Mouse (Mus musculus) hindbrain, embryonic 16.5 days (tissue): ENCODE measurements around the gene Trim8. TPM values are rescaled to one million over a fixed set of nuclear protein-coding genes. Genes with fewer than 3 reads are reported as not detected.

ENCODE experiments used
- ATAC-seq: fragments of 200-750 bp; cut with Nextera tagmentation; 2 replicates; pipeline ENCODE4 v1.8.0; 2017; ENCODE audit warnings: moderate TSS enrichment, moderate library complexity
- H3K27ac ChIP-seq: fragments of 300-500 bp; sonication (generic); 2 replicates; pipeline ENCODE4 v1.5.1; 2014; ENCODE audit warnings: low read depth, mild to moderate bottlenecking, control low read depth, low read length, moderate library complexity
- H3K27me3 ChIP-seq: fragments of 300-500 bp; sonication (generic); replicated peaks from 2 replicates; pipeline ENCODE4 v1.6.1; 2014; ENCODE audit warnings: low read length; ENCODE audit not compliant: control insufficient read depth, insufficient read depth
- H3K36me3 ChIP-seq: fragments of 300-500 bp; sonication (generic); 2 replicates; pipeline ENCODE4 v1.6.1; 2014; ENCODE audit warnings: mild to moderate bottlenecking, low read length, moderate library complexity, mixed read lengths; ENCODE audit not compliant: control insufficient read depth, insufficient read depth
- H3K4me1 ChIP-seq: fragments of 300-500 bp; sonication (generic); 2 replicates; pipeline ENCODE4 v1.6.1; 2014; ENCODE audit warnings: low read depth, low read length; ENCODE audit not compliant: control insufficient read depth, insufficient read depth
- H3K4me2 ChIP-seq: fragments of 300-500 bp; sonication (generic); 2 replicates; pipeline ENCODE4 v1.6.1; 2014; ENCODE audit warnings: mild to moderate bottlenecking, low read length, control low read depth, moderate library complexity
- H3K4me3 ChIP-seq: fragments of 300-500 bp; sonication (generic); 2 replicates; pipeline ENCODE4 v1.5.1; 2014; ENCODE audit warnings: mild to moderate bottlenecking, low read length, control low read depth, moderate library complexity
- H3K9ac ChIP-seq: fragments of 300-500 bp; sonication (generic); 2 replicates; pipeline ENCODE4 v1.6.1; 2014; ENCODE audit warnings: low read depth, mild to moderate bottlenecking, control low read depth, low read length, moderate library complexity
- H3K9me3 ChIP-seq: fragments of 300-500 bp; sonication (generic); 2 replicates; pipeline ENCODE4 v1.6.1; 2014; ENCODE audit warnings: mild to moderate bottlenecking, low read length, moderate library complexity; ENCODE audit not compliant: control insufficient read depth
- WGBS: fragments of 180-500 bp; shearing (Covaris S2); extraction: QIAGEN DNeasy Blood & Tissue Kit; methylation state at CpG from one replicate; pipeline ENCODE4 v1.1.7; 2014; 5-methylcytosine and 5-hydroxymethylcytosine counted together
- polyA plus RNA-seq: library from polyadenylated mRNA; unstranded; fragments of >200 nt; fragmentation: Nextera tagmentation; extraction: Ambion mirVana; gene quantifications from 2 replicates; pipeline ENCODE4 v1.2.1, GENCODE M21; 2015

Gene Trim8
- polyA plus RNA-seq, 1 experiment from 2014 or later = 23.4 TPM

DNA sequence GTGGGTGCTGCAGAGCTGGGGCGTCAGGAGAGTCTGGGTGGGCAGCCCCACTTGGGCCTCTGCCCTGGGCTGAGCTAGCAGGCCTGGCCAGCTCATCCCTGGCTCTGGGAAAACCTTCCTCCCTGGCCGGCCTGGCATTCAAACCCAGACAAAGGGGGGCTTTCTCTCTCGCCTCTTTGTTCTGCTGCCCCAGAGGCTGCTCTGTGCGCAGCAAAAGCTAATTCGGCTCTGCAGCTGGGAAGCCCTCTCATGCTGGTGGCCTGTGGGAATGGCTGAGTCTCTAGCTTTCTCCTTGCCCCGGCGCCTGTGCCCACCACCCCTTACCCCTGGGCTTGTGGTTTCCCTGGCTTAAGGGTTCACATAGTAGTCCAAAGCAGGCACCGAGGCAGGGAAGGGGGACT, 5.7 kb downstream of the Trim8 start:
- peaks cover 11% of the 10 kb centered on the region for H3K36me3 ChIP-seq
- no peaks in the 10 kb centered on the region for H3K9me3 ChIP-seq
- peak overlapping the region; percentile 98 for H3K4me2 ChIP-seq
- WGBS = 18% methylated on average over 7 of the region's 8 CpGs
- H3K27ac ChIP-seq = peak overlapping the region; percentile 81
- H3K9ac ChIP-seq = peak overlapping the region; percentile 37
- no peaks in the 10 kb centered on the region for H3K27me3 ChIP-seq
- peak overlapping the region; percentile 7; the same call in 1 of the 2 replicates for H3K4me3 ChIP-seq
- H3K4me1 ChIP-seq = peaks cover 65% of the 10 kb centered on the region
- ATAC-seq = peak; percentile 32

DNA sequence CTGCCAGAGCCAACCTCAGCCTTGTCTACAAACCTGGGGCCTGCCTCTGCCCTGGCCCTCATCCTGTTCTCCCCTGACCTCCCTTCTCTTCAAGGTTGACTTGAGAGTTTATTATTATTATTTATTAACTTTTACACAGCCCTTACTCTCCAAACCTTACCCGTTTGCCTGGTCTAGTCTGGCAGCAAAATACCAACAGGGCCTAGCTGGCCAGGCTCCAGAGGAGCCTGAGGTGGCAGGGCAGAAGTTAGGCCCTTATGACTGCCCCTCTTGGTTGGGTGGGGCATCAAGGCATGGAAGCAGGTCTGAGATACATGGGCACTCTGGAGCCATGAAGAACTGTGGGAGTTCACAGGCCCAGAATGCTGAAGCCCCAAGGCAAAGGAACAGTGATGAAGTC, 6.3 kb downstream of the Trim8 start:
- Histone ChIP-seq H3K27ac (peak overlapping the region; percentile 81), H3K4me3 (no peak overlapping the region), H3K4me2 (peak overlapping the region; percentile 98), H3K9me3 (no peaks in the 10 kb centered on the region), H3K36me3 (peaks cover 16% of the 10 kb centered on the region), H3K27me3 (no peaks in the 10 kb centered on the region), H3K4me1 (peaks cover 65% of the 10 kb centered on the region), H3K9ac (no peak overlapping the region; the same call in 1 of the 2 replicates)
- ATAC-seq = no peak
- WGBS = 47% methylated on average over 1 of the region's 1 CpGs

DNA sequence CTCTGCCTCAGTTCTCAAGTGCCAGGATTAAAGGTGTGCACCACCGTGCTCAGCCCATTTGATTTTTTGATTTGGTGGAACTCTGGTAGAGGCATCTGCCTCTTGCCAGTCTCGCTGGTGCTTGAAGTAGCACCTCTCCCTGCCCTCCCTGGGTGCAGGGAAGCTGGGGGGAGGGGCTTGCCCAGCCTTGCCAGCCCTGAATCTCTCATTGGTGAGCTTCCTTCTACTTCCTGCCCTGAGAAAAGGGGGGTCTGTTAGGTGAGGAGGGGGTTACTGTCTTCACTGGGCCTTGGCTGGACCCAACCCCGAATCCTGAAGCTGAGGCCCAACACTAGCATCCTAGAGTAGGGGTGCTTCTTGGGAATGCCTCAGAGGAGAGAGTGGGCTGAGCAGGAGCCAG, 7.2 kb downstream of the Trim8 start:
- H3K27me3 ChIP-seq = no peaks in the 10 kb centered on the region
- H3K9me3 ChIP-seq = no peaks in the 10 kb centered on the region
- no peak overlapping the region for H3K4me3 ChIP-seq
- 56% methylated on average over 3 of the region's 3 CpGs for WGBS
- H3K4me2 ChIP-seq = peak overlapping the region; percentile 20; the same call in 1 of the 2 replicates
- H3K4me1 ChIP-seq = peaks cover 65% of the 10 kb centered on the region
- H3K9ac ChIP-seq = 0 out of 2 replicates have a peak overlapping the region, but pooled peaks have one; percentile 8
- no peak overlapping the region for H3K27ac ChIP-seq
- no peak for ATAC-seq
- H3K36me3 ChIP-seq = peaks cover 20% of the 10 kb centered on the region

DNA sequence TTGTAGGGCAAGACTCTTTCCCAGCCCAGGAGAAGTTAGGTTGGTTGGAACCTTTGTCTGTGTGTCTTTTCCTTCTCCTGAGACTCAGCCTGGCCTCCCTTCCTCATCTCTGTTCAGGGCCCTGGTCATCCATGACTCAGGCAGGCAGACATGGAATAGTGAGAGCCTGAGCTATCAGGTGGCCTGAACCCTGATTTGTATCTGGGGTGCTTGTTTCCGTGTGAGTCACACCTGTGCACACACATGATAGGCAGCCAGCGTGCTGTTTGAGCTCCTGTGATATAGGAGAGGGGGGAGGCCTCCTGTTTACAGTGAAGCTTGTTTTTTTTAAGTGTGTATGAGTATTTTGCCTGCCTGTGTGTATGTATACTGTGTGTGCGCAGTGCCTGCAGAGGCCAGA, 7.7 kb downstream of the Trim8 start:
- 79% methylated on average over 3 of the region's 3 CpGs for WGBS
- no peak overlapping the region; the same call in 1 of the 2 replicates for H3K4me2 ChIP-seq
- peaks cover 25% of the 10 kb centered on the region for H3K36me3 ChIP-seq
- no peaks in the 10 kb centered on the region for H3K9me3 ChIP-seq
- H3K9ac ChIP-seq = 0 out of 2 replicates have a peak overlapping the region, but pooled peaks have one; percentile 8
- no peak for ATAC-seq
- H3K4me3 ChIP-seq = no peak overlapping the region
- no peak overlapping the region; the same call in 1 of the 2 replicates for H3K27ac ChIP-seq
- no peaks in the 10 kb centered on the region for H3K27me3 ChIP-seq
- peaks cover 65% of the 10 kb centered on the region for H3K4me1 ChIP-seq

DNA sequence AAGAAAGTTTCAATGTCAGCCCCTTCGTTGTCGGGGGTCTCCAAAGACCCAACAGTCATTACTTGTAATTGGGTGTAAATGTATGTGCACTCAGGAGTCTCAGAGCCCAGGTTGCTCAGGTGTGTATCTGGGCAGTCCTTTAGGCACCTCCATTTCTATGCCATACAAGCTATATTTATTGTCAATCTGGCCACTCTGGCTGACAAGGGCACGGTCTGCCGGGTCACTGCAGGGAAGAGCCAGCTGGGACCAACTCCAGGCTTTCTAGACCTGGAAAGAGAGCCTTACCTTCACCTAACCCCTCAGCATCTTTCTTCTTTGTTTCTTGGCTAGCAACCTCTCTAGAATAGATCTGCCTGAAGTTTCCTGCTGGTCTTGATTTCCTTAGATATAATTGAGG, 8.2 kb downstream of the Trim8 start:
- no peak for ATAC-seq
- Histone ChIP-seq H3K27ac (peak overlapping the region; percentile 55; the same call in 1 of the 2 replicates), H3K36me3 (peaks cover 29% of the 10 kb centered on the region), H3K4me3 (no peak overlapping the region), H3K4me2 (no peak overlapping the region), H3K9me3 (no peaks in the 10 kb centered on the region), H3K4me1 (peaks cover 59% of the 10 kb centered on the region), H3K9ac (no peak overlapping the region), H3K27me3 (no peaks in the 10 kb centered on the region)
- WGBS = 81% methylated on average over 4 of the region's 4 CpGs

DNA sequence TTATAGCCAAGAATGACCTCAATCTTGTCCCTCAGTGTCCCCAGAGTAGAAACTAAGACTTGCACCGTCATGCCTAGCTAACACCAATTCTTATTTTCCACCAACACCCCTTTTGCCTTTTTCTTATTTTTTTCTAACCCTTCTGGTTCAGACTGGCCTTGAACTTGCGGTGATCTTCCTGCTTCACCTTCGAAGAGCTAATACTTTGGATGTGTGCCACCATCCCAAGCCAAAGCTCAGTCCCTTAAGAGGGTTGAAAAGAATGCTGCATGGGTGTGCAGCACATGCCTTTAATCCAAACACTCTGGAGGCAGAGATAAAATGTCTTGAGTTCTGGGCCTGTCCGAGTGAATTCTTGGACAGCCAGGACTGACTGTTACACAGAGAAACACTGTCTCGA, 8.9 kb downstream of the Trim8 start:
- no peak overlapping the region for H3K4me2 ChIP-seq
- H3K9me3 ChIP-seq = no peaks in the 10 kb centered on the region
- H3K4me1 ChIP-seq = peaks cover 53% of the 10 kb centered on the region
- WGBS = 75% methylated on average over 5 of the region's 5 CpGs
- ATAC-seq = no peak
- H3K9ac ChIP-seq = no peak overlapping the region
- no peaks in the 10 kb centered on the region for H3K27me3 ChIP-seq
- H3K36me3 ChIP-seq = peaks cover 35% of the 10 kb centered on the region
- peak overlapping the region; percentile 55; the same call in 1 of the 2 replicates for H3K27ac ChIP-seq
- no peak overlapping the region for H3K4me3 ChIP-seq

DNA sequence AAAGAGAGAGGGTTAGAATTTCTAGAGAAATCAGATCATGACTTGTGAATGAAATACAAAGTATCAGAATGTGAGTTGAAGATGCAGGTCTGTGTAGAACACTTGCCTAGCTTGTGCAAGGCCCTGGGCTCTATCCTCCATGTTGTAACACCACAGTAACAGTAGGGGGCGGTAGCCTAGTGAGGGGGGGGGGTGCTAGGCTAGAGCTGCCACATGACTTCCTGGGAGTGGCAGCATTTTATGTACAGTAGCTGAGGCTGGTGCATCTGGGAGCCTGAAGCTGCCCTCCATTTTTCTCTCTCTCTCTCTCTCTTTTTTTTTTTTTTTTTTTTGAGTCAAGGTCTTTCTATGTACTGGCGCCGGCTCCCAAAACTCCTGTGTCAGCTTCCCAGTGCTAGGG, 9.3 kb downstream of the Trim8 start:
- H3K4me1 ChIP-seq = peaks cover 49% of the 10 kb centered on the region
- H3K27me3 ChIP-seq = no peaks in the 10 kb centered on the region
- H3K27ac ChIP-seq = 0 out of 2 replicates have a peak overlapping the region, but pooled peaks have one; percentile 1
- H3K4me3 ChIP-seq = no peak overlapping the region
- H3K4me2 ChIP-seq = no peak overlapping the region
- peaks cover 35% of the 10 kb centered on the region for H3K36me3 ChIP-seq
- no peak for ATAC-seq
- WGBS = 53% methylated on average over 3 of the region's 3 CpGs
- H3K9me3 ChIP-seq = no peaks in the 10 kb centered on the region
- H3K9ac ChIP-seq = no peak overlapping the region

DNA sequence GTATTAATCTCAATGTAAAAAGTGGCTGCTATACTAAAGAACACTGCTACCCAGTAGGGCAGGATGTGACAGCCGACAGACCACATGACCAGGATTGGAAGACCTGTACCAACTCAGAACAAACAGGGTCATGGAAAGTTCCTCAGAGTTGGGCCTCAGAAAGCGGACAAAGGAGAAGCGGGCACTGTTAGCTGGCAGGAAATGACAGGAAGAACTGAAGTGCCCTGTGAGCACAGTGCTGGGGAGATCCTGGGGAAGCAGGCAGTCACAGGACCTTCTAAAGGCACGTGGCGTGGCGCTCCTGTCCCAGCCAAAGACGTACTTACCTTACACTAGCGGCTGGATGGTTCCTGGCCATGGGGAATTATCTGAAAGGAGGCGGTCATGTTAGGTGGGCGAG, 9.8 kb downstream of the Trim8 start:
- Histone ChIP-seq H3K9me3 (no peaks in the 10 kb centered on the region), H3K9ac (no peak overlapping the region), H3K27ac (no peak overlapping the region), H3K4me3 (no peak overlapping the region), H3K4me2 (no peak overlapping the region), H3K4me1 (peaks cover 44% of the 10 kb centered on the region), H3K27me3 (no peaks in the 10 kb centered on the region), H3K36me3 (peaks cover 37% of the 10 kb centered on the region)
- ATAC-seq = no peak
- WGBS = 88% methylated on average over 10 of the region's 10 CpGs

DNA sequence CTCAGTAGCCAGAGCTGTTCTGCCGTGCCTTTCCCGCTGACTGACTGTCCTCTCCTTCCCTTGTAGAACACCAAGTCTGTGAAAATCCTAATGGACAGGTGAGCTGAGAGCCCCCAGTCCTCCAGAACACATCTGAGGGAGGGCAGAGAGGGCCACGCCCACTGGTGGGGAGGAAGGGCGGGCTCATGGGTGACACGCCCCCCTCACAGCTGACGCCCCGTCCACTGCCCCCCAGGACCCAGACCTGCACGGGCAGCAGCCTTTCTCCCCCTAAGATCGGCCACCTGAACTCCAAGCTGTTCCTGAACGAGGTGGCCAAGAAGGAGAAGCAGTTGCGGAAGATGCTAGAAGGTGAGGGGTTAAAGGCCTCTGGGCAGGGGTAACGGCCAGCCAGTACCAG, 12.9 kb downstream of the Trim8 start:
- H3K9me3 ChIP-seq = no peaks in the 10 kb centered on the region
- peaks cover 27% of the 10 kb centered on the region for H3K4me1 ChIP-seq
- no peak overlapping the region for H3K4me3 ChIP-seq
- ATAC-seq = no peak
- WGBS = 85% methylated on average over 12 of the region's 12 CpGs
- H3K4me2 ChIP-seq = no peak overlapping the region
- peaks cover 34% of the 10 kb centered on the region for H3K36me3 ChIP-seq
- no peaks in the 10 kb centered on the region for H3K27me3 ChIP-seq
- no peak overlapping the region for H3K27ac ChIP-seq
- no peak overlapping the region for H3K9ac ChIP-seq
